Mouse (Mus musculus) olfactory bulb, adult 2 months (tissue): ENCODE measurements around the gene Srf. TPM values are rescaled to one million over a fixed set of nuclear protein-coding genes. Genes with fewer than 3 reads are reported as not detected.

ENCODE experiments used
- H3K27ac ChIP-seq: fragments of 200-500 bp; 2 replicates; pipeline ENCODE4 v1.5.1; 2012; ENCODE audit warnings: low read depth, low read length; ENCODE audit not compliant: insufficient read depth
- H3K4me1 ChIP-seq: fragments of 200-500 bp; 2 replicates; pipeline ENCODE4 v1.6.1; 2012; ENCODE audit warnings: low read length; ENCODE audit not compliant: control insufficient read depth, insufficient read depth
- H3K4me3 ChIP-seq: fragments of 200-500 bp; 2 replicates; pipeline ENCODE4 v1.5.1; 2012; ENCODE audit warnings: mild to moderate bottlenecking, low read depth, low read length, moderate library complexity; ENCODE audit not compliant: insufficient read depth
- CTCF ChIP-seq: fragments of 200-500 bp; IDR thresholded peaks from 2 replicates; pipeline ENCODE4 v1.5.1; 2012; ENCODE audit warnings: low read depth, mild to moderate bottlenecking, low read length, moderate library complexity; ENCODE audit not compliant: insufficient read depth
- POLR2A ChIP-seq: fragments of 200-500 bp; IDR thresholded peaks from 2 replicates; pipeline ENCODE4 v1.6.1; 2012; ENCODE audit warnings: mild to moderate bottlenecking, low read depth, low read length, moderate library complexity; ENCODE audit not compliant: insufficient read depth
- WGBS: fragments of 180-500 bp; shearing (Covaris S2); methylation state at CpG from one replicate; pipeline ENCODE4 v1.1.7; 2018; 5-methylcytosine and 5-hydroxymethylcytosine counted together
- polyA plus RNA-seq: library from polyadenylated mRNA; stranded (reverse); fragments of >200 nt; gene quantifications from 2 replicates; pipeline ENCODE4 v1.2.4, GENCODE M21; 2012; ENCODE audit warnings: low replicate concordance; ENCODE audit not compliant: missing spikeins, insufficient read depth, insufficient read length

Gene Srf
- polyA plus RNA-seq, 1 experiment: not detected

- TF ChIP-seq POLR2A (no peak), CTCF (no peak)
- no peaks in the 10 kb centered on the region for H3K4me1 ChIP-seq
- H3K27ac ChIP-seq: no peak overlapping the region
- no peak overlapping the region for H3K4me3 ChIP-seq
- WGBS: 71% methylated on average over 2 of the region's 2 CpGs
Observed at GRCm38 (mm10) chr17:46513329-46513728, 42.6 kb downstream of the Srf start.

GRCm38 (mm10) chr17:46511059-46511710, 44.8 kb downstream of the Srf start:
- 65% methylated on average over 10 of the region's 11 CpGs for WGBS
- Histone ChIP-seq H3K4me3 (no peak overlapping the region), H3K4me1 (no peaks in the 10 kb centered on the region), H3K27ac (no peak overlapping the region)
- no peak for TF ChIP-seq CTCF
- no peak for TF ChIP-seq POLR2A

GRCm38 (mm10) chr17:46505617-46506016, 50.4 kb downstream of the Srf start:
- Histone ChIP-seq H3K27ac (no peak overlapping the region), H3K4me1 (no peaks in the 10 kb centered on the region), H3K4me3 (no peak overlapping the region)
- 91% methylated on average over 3 of the region's 3 CpGs for whole genome bisulfite sequencing
- TF ChIP-seq CTCF (no peak), POLR2A (no peak)

DNA sequence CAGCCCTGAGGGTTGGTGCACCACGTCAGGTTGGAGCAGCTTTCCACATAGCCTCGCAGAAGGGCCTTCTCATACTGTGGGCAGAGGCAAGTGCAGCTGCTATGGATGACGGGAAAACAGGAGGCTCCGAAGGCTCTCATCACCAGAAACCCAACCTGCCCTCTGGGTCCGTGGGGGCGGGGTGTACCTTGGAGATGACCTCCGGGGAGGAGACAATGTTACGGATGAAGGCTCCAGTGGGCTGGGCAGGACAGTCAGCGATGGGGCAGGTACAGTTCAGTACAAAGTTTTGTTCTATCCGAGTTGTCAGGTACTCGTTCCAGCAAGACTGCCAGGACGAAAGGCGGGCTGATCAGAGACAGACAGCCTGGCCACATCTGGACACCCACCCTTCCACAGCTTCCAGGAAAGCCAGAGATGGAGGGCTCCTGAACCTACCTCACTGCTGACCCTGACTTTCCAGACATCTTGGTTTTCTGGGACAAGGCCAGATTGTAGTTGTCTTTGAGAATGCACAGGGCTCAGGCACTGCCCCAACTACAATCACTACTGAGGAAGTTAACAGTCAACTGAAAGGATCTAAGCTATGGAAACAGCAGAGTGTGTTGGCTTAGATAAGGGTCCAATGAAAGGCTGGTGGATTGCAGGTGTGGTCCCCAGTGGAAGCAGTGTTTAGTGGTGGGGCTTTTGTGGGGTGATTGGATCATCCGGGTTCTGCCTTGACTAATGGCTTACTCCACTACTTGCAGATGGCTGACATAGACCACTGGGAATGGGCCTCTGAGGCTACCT, 51.9 kb downstream of the Srf start:
- TF ChIP-seq POLR2A (no peak), CTCF (no peak)
- H3K4me1 ChIP-seq: no peaks in the 10 kb centered on the region
- 88% methylated on average over 14 of the region's 14 CpGs for WGBS
- H3K4me3 ChIP-seq: no peak overlapping the region
- H3K27ac ChIP-seq: no peak overlapping the region

- Histone ChIP-seq H3K4me3 (no peak overlapping the region), H3K27ac (no peak overlapping the region), H3K4me1 (no peaks in the 10 kb centered on the region)
- TF ChIP-seq POLR2A (no peak), CTCF (no peak)
- WGBS: 89% methylated on average over 2 of the region's 2 CpGs
Observed at GRCm38 (mm10) chr17:46502775-46503174, 53.2 kb downstream of the Srf start.

Other genes with a start within 250 kb of the Srf start
- not detected in 2 replicates for gene Abcc10, start 227.8 kb downstream of the Srf start, polyA plus RNA-seq
- gene Zfp318, start 172.4 kb downstream of the Srf start, polyA plus RNA-seq: not detected in 2 replicates
- not detected in 2 replicates for gene Crip3, start 127.2 kb downstream of the Srf start, polyA plus RNA-seq
- gene Slc22a7, start 117.7 kb downstream of the Srf start, polyA plus RNA-seq: not detected in 2 replicates
- not detected in 2 replicates for gene Ttbk1, start 68.5 kb downstream of the Srf start, polyA plus RNA-seq
- gene Dnph1, start 59.5 kb downstream of the Srf start, polyA plus RNA-seq: not detected in 2 replicates
- gene Cul9, start 9.8 kb downstream of the Srf start, polyA plus RNA-seq: not detected in 2 replicates
- not detected in 2 replicates for gene Ptk7, start 73.3 kb upstream of the Srf start, polyA plus RNA-seq
- gene Klc4, start 89.8 kb upstream of the Srf start, polyA plus RNA-seq: not detected in 2 replicates
- gene Mrpl2, start 90.1 kb upstream of the Srf start, polyA plus RNA-seq: not detected in 2 replicates
- gene Cul7, start 94.2 kb upstream of the Srf start, polyA plus RNA-seq: not detected in 2 replicates
- gene Rrp36, start 118.2 kb upstream of the Srf start, polyA plus RNA-seq: not detected in 2 replicates
- gene Mea1, start 122.6 kb upstream of the Srf start, polyA plus RNA-seq: not detected in 2 replicates
- not detected in 2 replicates for gene Klhdc3, start 124.7 kb upstream of the Srf start, polyA plus RNA-seq
- gene Ppp2r5d, start 148.9 kb upstream of the Srf start, polyA plus RNA-seq: 293 TPM in 1 of 2 replicates, not detected in the other
- not detected in 2 replicates for gene Pex6, start 155.3 kb upstream of the Srf start, polyA plus RNA-seq
- not detected in 2 replicates for gene Gnmt, start 173.0 kb upstream of the Srf start, polyA plus RNA-seq
- not detected in 2 replicates for gene Cnpy3, start 196.0 kb upstream of the Srf start, polyA plus RNA-seq
- gene Ptcra, start 207.5 kb upstream of the Srf start, polyA plus RNA-seq: not detected in 2 replicates
- gene 2310039H08Rik, start 216.5 kb upstream of the Srf start, polyA plus RNA-seq: not detected in 2 replicates
- gene Rpl7l1, start 226.5 kb upstream of the Srf start, polyA plus RNA-seq: not detected in 2 replicates